In genomic region chr4:63226883-63227235, GRCm38 (mm10) we compare ENCODE assay signal across 13 mouse cellular contexts. TPM values are rescaled to one million over a fixed set of nuclear protein-coding genes. Genes with fewer than 3 reads are reported as not detected.
A peak's percentile ranks its signal among the peaks of the same experiment; 100 is the strongest.
DNase-seq lines count a peak whose midpoint lies in the region; ATAC-seq lines count a peak whose summit lies in the region.
"Had no signal": no experiment of that assay in that cellular context is flagged by ENCODE, and none has a peak within 500 bp of the region (broad histone marks: within the 10 kb centered on the region; RNA-seq: fewer than 3 reads in every experiment).

No protein-coding gene starts in this region.

- peaks cover 62% of the 10 kb centered on the region for H3K4me1 ChIP-seq in heart, embryonic 13.5 days
- H3K4me1 ChIP-seq in neural tube, embryonic 15.5 days: peaks cover 55% of the 10 kb centered on the region

- H3K9me3 ChIP-seq in heart, embryonic 13.5 days: no peaks in the 10 kb centered on the region
- no peaks in the 10 kb centered on the region for H3K9me3 ChIP-seq in neural tube, embryonic 15.5 days (replicated peaks)
- H3K9me3 ChIP-seq: liver, embryonic 13.5 days; midbrain, embryonic 10.5 days had no signal

- no peak for ATAC-seq in heart, embryonic 13.5 days (ENCODE audit: extremely low read depth, insufficient number of reproducible peaks, low FRiP score, low TSS enrichment)
- ATAC-seq in neural tube, embryonic 15.5 days (ENCODE audit: low FRiP score): no peak

- peaks cover 9% of the 10 kb centered on the region; the same call in 1 of the 2 replicates for H3K36me3 ChIP-seq in heart, embryonic 13.5 days
- H3K36me3 ChIP-seq in neural tube, embryonic 15.5 days: no peaks in the 10 kb centered on the region

- H3K9ac ChIP-seq in heart, embryonic 13.5 days: peak overlapping the region; percentile 37; the same call in 1 of the 2 replicates
- H3K9ac ChIP-seq in neural tube, embryonic 15.5 days (replicated peaks): no peak overlapping the region
- H3K9ac ChIP-seq: liver, embryonic 13.5 days had no signal

- no peaks in the 10 kb centered on the region; the same call in 1 of the 2 replicates for H3K27me3 ChIP-seq in heart, embryonic 13.5 days (replicated peaks)
- no peaks in the 10 kb centered on the region for H3K27me3 ChIP-seq in neural tube, embryonic 15.5 days (replicated peaks)
- H3K27me3 ChIP-seq: liver, embryonic 13.5 days had no signal

- no peak overlapping the region for H3K4me3 ChIP-seq in heart, embryonic 13.5 days
- no peak overlapping the region for H3K4me3 ChIP-seq in neural tube, embryonic 15.5 days (replicated peaks)
- H3K4me3 ChIP-seq: liver, embryonic 13.5 days; midbrain, embryonic 10.5 days had no signal

- 60% methylated on average over 6 of the region's 6 CpGs for WGBS in heart, embryonic 13.5 days
- 76% methylated on average over 6 of the region's 6 CpGs for WGBS in neural tube, embryonic 15.5 days

- no peak for DNase-seq in heart, adult 9 months (ENCODE audit: low spot score in 2 of 2)
- no peak for DNase-seq in neural tube, embryonic 10.5 days (ENCODE audit: extremely low spot score, low spot score)
- peak; percentile 58 to 87 for DNase-seq in kidney, postnatal 25 days
- DNase-seq in right cerebral cortex, postnatal 36 days (ENCODE audit: low spot score in 2 of 2): no peak
- DNase-seq in ovary, postnatal 14 days (ENCODE audit: low spot score): no peak
- DNase-seq in spleen, postnatal 36 days (ENCODE audit: low spot score in 2 of 2): no peak
- DNase-seq: adrenal gland, adult 2 months; embryo, embryonic 11 days; liver, embryonic 13.5 days had no signal

- H3K27ac ChIP-seq in heart, embryonic 13.5 days (replicated peaks): peak overlapping the region; percentile 68
- H3K27ac ChIP-seq in neural tube, embryonic 15.5 days (replicated peaks): 0 out of 2 replicates have a peak overlapping the region, but pooled peaks have one; percentile 25
- H3K27ac ChIP-seq: liver, embryonic 13.5 days; midbrain, embryonic 10.5 days had no signal

- H3K4me2 ChIP-seq in heart, embryonic 13.5 days: no peak overlapping the region
- H3K4me2 ChIP-seq in neural tube, embryonic 15.5 days: no peak overlapping the region
- H3K4me2 ChIP-seq: liver, embryonic 13.5 days had no signal

RNA-seq across cellular contexts. Expression of gene Col27a1, which starts 13.1 kb away (rescaled TPM):
- polyA plus RNA-seq in heart, embryonic 13.5 days (2015; fragmentation: Nextera tagmentation; extraction: Ambion mirVana): 3.7 and 4.2 TPM in 2 replicates
- polyA plus RNA-seq in neural tube, embryonic 15.5 days (2015; fragmentation: Nextera tagmentation; extraction: Ambion mirVana): 2.8 and 4.5 TPM in 2 replicates

RNA-seq across cellular contexts. Expression of gene Kif12, which starts 54.9 kb away (rescaled TPM):
- 0.90 and 1.3 TPM in 2 replicates for polyA plus RNA-seq in heart, embryonic 13.5 days (2015; fragmentation: Nextera tagmentation; extraction: Ambion mirVana)
- polyA plus RNA-seq in neural tube, embryonic 15.5 days (2015; fragmentation: Nextera tagmentation; extraction: Ambion mirVana): 0.05 and 8.4 TPM in 2 replicates
- polyA plus RNA-seq: adrenal gland, adult 2 months; hindbrain, embryonic 11.5 days; midbrain, embryonic 10.5 days had no signal

Comparison
In these comparisons a context has a peak if more than half of its experiments do, and no peak if none do; other contexts are left out.
1. DNase-seq: peak in kidney, postnatal 25 days (2 of 2); none in heart, adult 9 months (0 of 2), neural tube, embryonic 10.5 days (single experiment), right cerebral cortex, postnatal 36 days (0 of 2), ovary, postnatal 14 days (single experiment) and spleen, postnatal 36 days (0 of 2).